Mouse (Mus musculus) MEL (cell line): ENCODE measurements around the gene Nyap1. TPM values are rescaled to one million over a fixed set of nuclear protein-coding genes. Genes with fewer than 3 reads are reported as not detected.

Experiments used
- DNase-seq: peaks from one replicate; pipeline ENCODE4 v3.0.0; 2011; ENCODE audit warnings: low read depth, low spot score
- H3K27ac ChIP-seq: 2 replicates; pipeline ENCODE4 v1.5.1; 2012; ENCODE audit warnings: low read depth, mild to moderate bottlenecking, control low read depth, low read length, moderate library complexity; ENCODE audit not compliant: control insufficient read depth
- H3K27me3 ChIP-seq, 2 experiments: fragments of 150-350 bp in 1 of 2; sonication (generic) in 1 of 2; 2 replicates each; pipeline ENCODE4 v1.6.1; 2012; ENCODE audit warnings: low read length in 2 of 2, mild to moderate bottlenecking in 2 of 2, improper control_type of control experiment in 1 of 2, moderate library complexity in 1 of 2; ENCODE audit not compliant: insufficient read depth in 2 of 2, control insufficient read depth in 1 of 2
- H3K36me3 ChIP-seq, 2 experiments: 2 replicates each; pipeline ENCODE4 v1.6.1; 2012 to 2014; ENCODE audit warnings: low read length in 2 of 2, improper control_type of control experiment in 1 of 2, inconsistent platforms in 1 of 2, mild to moderate bottlenecking in 1 of 2; ENCODE audit not compliant: insufficient read depth in 2 of 2, control insufficient read depth in 1 of 2
- H3K4me1 ChIP-seq, 2 experiments: fragments of 150-350 bp in 1 of 2; sonication (generic) in 1 of 2; 2 replicates each; pipeline ENCODE4 v1.6.1; 2012; ENCODE audit warnings: low read length in 2 of 2, improper control_type of control experiment in 1 of 2, mild to moderate bottlenecking in 1 of 2; ENCODE audit not compliant: insufficient read depth in 2 of 2, control insufficient read depth in 1 of 2
- H3K4me3 ChIP-seq, 2 experiments: fragments of 150-350 bp in 1 of 2; sonication (generic) in 1 of 2; 2 replicates each; pipeline ENCODE4 v1.5.1; 2012; ENCODE audit warnings: low read depth in 2 of 2, low read length in 2 of 2, mild to moderate bottlenecking in 2 of 2, moderate library complexity in 2 of 2, control low read depth in 1 of 2, improper control_type of control experiment in 1 of 2; ENCODE audit not compliant: control insufficient read depth in 1 of 2, insufficient read depth in 1 of 2
- H3K79me2 ChIP-seq: 2 replicates; pipeline ENCODE4 v1.6.1; 2012; ENCODE audit warnings: mild to moderate bottlenecking, low read length, moderate library complexity; ENCODE audit not compliant: control insufficient read depth, poor library complexity, insufficient read depth
- H3K9ac ChIP-seq: 2 replicates; pipeline ENCODE4 v1.6.1; 2012; ENCODE audit warnings: low read depth, mild to moderate bottlenecking, control low read depth, low read length, moderate library complexity; ENCODE audit not compliant: control insufficient read depth, poor library complexity, severe bottlenecking
- H3K9me3 ChIP-seq: fragments of 150-350 bp; sonication (generic); replicated peaks from 2 replicates; pipeline ENCODE4 v1.6.1; 2012; ENCODE audit warnings: mild to moderate bottlenecking, low read length, improper control_type of control experiment, moderate library complexity; ENCODE audit not compliant: insufficient read depth
- BHLHE40 ChIP-seq: IDR thresholded peaks from 2 replicates; pipeline ENCODE4 v1.6.1; 2012; ENCODE audit warnings: low read depth, mild to moderate bottlenecking, inconsistent platforms, low read length, improper control_type of control experiment, borderline replicate concordance
- CHD2 ChIP-seq: IDR thresholded peaks from 2 replicates; pipeline ENCODE4 v1.6.1; 2011; ENCODE audit warnings: low read length, improper control_type of control experiment
- CTCF ChIP-seq, 3 experiments: IDR thresholded peaks in 2 of 3; conservative IDR thresholded peaks in 1 of 3; 2 replicates each; pipeline ENCODE4 v1.5.1; 2011 to 2012; ENCODE audit warnings: low read length in 3 of 3, low read depth in 2 of 3, mild to moderate bottlenecking in 2 of 3, improper control_type of control experiment in 1 of 3, inconsistent platforms in 1 of 3, mixed read lengths in 1 of 3, moderate library complexity in 1 of 3; ENCODE audit not compliant: control insufficient read depth in 1 of 3, insufficient read depth in 1 of 3, poor library complexity in 1 of 3, severe bottlenecking in 1 of 3
- ELF1 ChIP-seq: IDR thresholded peaks from 2 replicates; pipeline ENCODE4 v1.6.1; 2014; ENCODE audit warnings: low read depth, mild to moderate bottlenecking, inconsistent platforms, low read length, improper control_type of control experiment, moderate library complexity
- EP300 ChIP-seq, 2 experiments: IDR thresholded peaks; 2 replicates each; pipeline ENCODE4 v1.6.1; 2011; ENCODE audit warnings: improper control_type of control experiment in 2 of 2, low read length in 2 of 2, low read depth in 1 of 2, mild to moderate bottlenecking in 1 of 2
- MAFK ChIP-seq: IDR thresholded peaks from 2 replicates; pipeline ENCODE4 v1.6.1; 2011; ENCODE audit warnings: low read depth, mild to moderate bottlenecking, low read length, improper control_type of control experiment, borderline replicate concordance
- MAZ ChIP-seq: IDR thresholded peaks from 2 replicates; pipeline ENCODE4 v1.6.1; 2012; ENCODE audit warnings: low read depth, mild to moderate bottlenecking, inconsistent platforms, low read length, improper control_type of control experiment
- MXI1 ChIP-seq: IDR thresholded peaks from 2 replicates; pipeline ENCODE4 v1.6.1; 2011; ENCODE audit warnings: mild to moderate bottlenecking, low read depth, low read length, improper control_type of control experiment
- MYC ChIP-seq: IDR thresholded peaks from 2 replicates; pipeline ENCODE4 v1.6.1; 2011; ENCODE audit warnings: low read depth, mild to moderate bottlenecking, low read length, improper control_type of control experiment, moderate library complexity
- NRF1 ChIP-seq: IDR thresholded peaks from 2 replicates; pipeline ENCODE4 v1.6.1; 2014; ENCODE audit warnings: low read depth, mild to moderate bottlenecking, inconsistent platforms, low read length, improper control_type of control experiment, moderate library complexity; ENCODE audit not compliant: poor library complexity, insufficient read depth, severe bottlenecking
- TBP ChIP-seq: IDR thresholded peaks from 2 replicates; pipeline ENCODE4 v1.8.0; 2011; ENCODE audit warnings: low read depth, low read length, improper control_type of control experiment
- ZKSCAN1 ChIP-seq: IDR thresholded peaks from 2 replicates; pipeline ENCODE4 v1.6.1; 2012; ENCODE audit warnings: low read depth, mild to moderate bottlenecking, inconsistent platforms, low read length, improper control_type of control experiment, moderate library complexity
- ZNF384 ChIP-seq: IDR thresholded peaks from 2 replicates; pipeline ENCODE4 v1.6.1; 2012; ENCODE audit warnings: low read depth, mild to moderate bottlenecking, inconsistent platforms, low read length, improper control_type of control experiment
- polyA plus RNA-seq, 2 experiments: library from polyadenylated mRNA; stranded (reverse) in 1 of 2; unstranded in 1 of 2; fragments of >175 nt in 1 of 2; fragments of >200 nt in 1 of 2; gene quantifications; 2 replicates each; pipeline versions ENCODE4 v1.2.1 to v1.2.4; 2012; ENCODE audit warnings: low replicate concordance in 2 of 2, low read depth in 1 of 2; ENCODE audit not compliant: insufficient read length in 2 of 2, insufficient read depth in 1 of 2, missing spikeins in 1 of 2
- total RNA-seq: library from RNA; depleted of rRNA; stranded (reverse); fragments of 300-350 nt; gene quantifications from 2 replicates; pipeline ENCODE4 v1.2.3, GENCODE M21; 2012

Nyap1 gene
- total and polyA plus RNA-seq, 3 experiments: 0.39 to 1.1 TPM; not detected in 1

GRCm38 (mm10) chr5:137784546-137784945 is 43.1 kb upstream of the Nyap1 start:
- peaks cover 3 to 20% of the 10 kb centered on the region in 2 experiments for H3K36me3 ChIP-seq

GRCm38 (mm10) chr5:137783901-137784540 is 42.6 kb upstream of the Nyap1 start:
- Histone ChIP-seq H3K27ac (no peak overlapping the region), H3K4me1 (peaks cover 0 to 20% of the 10 kb centered on the region in 2 experiments; a peak in 2 of 4 replicates), H3K79me2 (peaks cover 44% of the 10 kb centered on the region), H3K9me3 (no peaks in the 10 kb centered on the region), H3K4me3 (peak overlapping the region; percentile 73 to 88), H3K9ac (peak overlapping the region; percentile 98), H3K27me3 (no peaks in the 10 kb centered on the region), H3K36me3 (peaks cover 3 to 20% of the 10 kb centered on the region in 2 experiments)
- no peak for TF ChIP-seq MAZ
- no peak for TF ChIP-seq MAFK
- DNase-seq: no peak

More at GRCm38 (mm10) chr5:137784546-137784945, 43.1 kb upstream of the Nyap1 start:
- H3K27ac ChIP-seq: no peak overlapping the region
- peak overlapping the region; percentile 73 to 88 for H3K4me3 ChIP-seq
- peaks cover 0 to 20% of the 10 kb centered on the region in 2 experiments; a peak in 2 of 4 replicates for H3K4me1 ChIP-seq
- DNase-seq: no peak
- TF ChIP-seq ELF1 (no peak), ZNF384 (no peak), TBP (no peak), CTCF (IDR thresholded peaks at IDR 0.05 in 2 of 3, conservative IDR thresholded peaks at IDR 0.05 in 1 of 3; ENCODE audit: control insufficient read depth in 1 of 3, insufficient read depth in 1 of 3, low read depth in 2 of 3, low read length in 3 of 3, poor library complexity in 1 of 3, severe bottlenecking in 1 of 3) (no peak), CHD2 (no peak), ZKSCAN1 (no peak), EP300 (IDR thresholded peaks at IDR 0.05; ENCODE audit: low read depth in 1 of 2, low read length in 2 of 2) (no peak), BHLHE40 (no peak), NRF1 (no peak), MYC (no peak), MXI1 (no peak)
- TF ChIP-seq, all 39 proteins: peak for 0
- Histone ChIP-seq H3K9ac (peak overlapping the region; percentile 98), H3K9me3 (no peaks in the 10 kb centered on the region), H3K27me3 (no peaks in the 10 kb centered on the region), H3K79me2 (peaks cover 39% of the 10 kb centered on the region)
